Comparison of ENCODE assay signal across 19 mouse cellular contexts in genomic region chr10:91319442-91320112, GRCm38 (mm10).
DNase-seq lines count a peak whose midpoint lies in the region; ATAC-seq and TF ChIP-seq lines count a peak whose summit lies in the region.
"Had no signal": no experiment of that assay in that cellular context is flagged by ENCODE, and none has a peak within 500 bp of the region (broad histone marks: within the 10 kb centered on the region; RNA-seq: fewer than 3 reads in every experiment).

No protein-coding gene starts in this region.

- no peak overlapping the region for H3K9ac ChIP-seq in hindbrain, embryonic 14.5 days
- no peak overlapping the region for H3K9ac ChIP-seq in kidney, postnatal 0 days (ENCODE audit: low read depth, low read length)
- no peak overlapping the region for H3K9ac ChIP-seq in stomach, postnatal 0 days (ENCODE audit: low read length)
- H3K9ac ChIP-seq: limb, embryonic 15.5 days; lung, embryonic 14.5 days; neural tube, embryonic 13.5 days had no signal

- peak; percentile 49; the same call in 1 of the 2 replicates for TF ChIP-seq POLR2A in testis, adult 2 months (IDR thresholded peaks at IDR 0.05; ENCODE audit: control insufficient read depth, low read depth, low read length)

- no peaks in the 10 kb centered on the region for H3K36me3 ChIP-seq in hindbrain, embryonic 10.5 days
- H3K36me3 ChIP-seq in hindbrain, embryonic 14.5 days (replicated peaks; ENCODE audit: control insufficient read depth, insufficient read depth), result no peaks in the 10 kb centered on the region
- no peaks in the 10 kb centered on the region for H3K36me3 ChIP-seq in kidney, postnatal 0 days (ENCODE audit: insufficient read depth, low read length)
- H3K36me3 ChIP-seq in testis, adult 2 months (ENCODE audit: control insufficient read depth, insufficient read depth, low read length), result no peaks in the 10 kb centered on the region
- H3K36me3 ChIP-seq in stomach, postnatal 0 days (ENCODE audit: control insufficient read depth, insufficient read depth, low read length), result no peaks in the 10 kb centered on the region
- H3K36me3 ChIP-seq: limb, embryonic 15.5 days; neural tube, embryonic 13.5 days had no signal

- H3K4me1 ChIP-seq in hindbrain, embryonic 10.5 days (replicated peaks), result peaks cover 15% of the 10 kb centered on the region
- no peaks in the 10 kb centered on the region for H3K4me1 ChIP-seq in hindbrain, embryonic 14.5 days (replicated peaks; ENCODE audit: control insufficient read depth, insufficient read depth, low read length)
- H3K4me1 ChIP-seq in kidney, postnatal 0 days (replicated peaks; ENCODE audit: insufficient read depth, low read length), result no peaks in the 10 kb centered on the region
- no peaks in the 10 kb centered on the region for H3K4me1 ChIP-seq in testis, adult 2 months (ENCODE audit: control insufficient read depth, insufficient read depth, low read length)
- H3K4me1 ChIP-seq in stomach, postnatal 0 days (replicated peaks; ENCODE audit: control insufficient read depth, insufficient read depth), result no peaks in the 10 kb centered on the region
- H3K4me1 ChIP-seq: limb, embryonic 15.5 days; neural tube, embryonic 13.5 days had no signal

- no peak overlapping the region for H3K4me2 ChIP-seq in hindbrain, embryonic 14.5 days (replicated peaks)
- no peak overlapping the region for H3K4me2 ChIP-seq in kidney, postnatal 0 days (ENCODE audit: low read length)
- H3K4me2 ChIP-seq in stomach, postnatal 0 days (replicated peaks; ENCODE audit: low read depth), result no peak overlapping the region
- H3K4me2 ChIP-seq: limb, embryonic 15.5 days; lung, embryonic 14.5 days; neural tube, embryonic 13.5 days had no signal

- no peak overlapping the region for H3K4me3 ChIP-seq in hindbrain, embryonic 10.5 days
- no peak overlapping the region for H3K4me3 ChIP-seq in hindbrain, embryonic 14.5 days (replicated peaks; ENCODE audit: low read length)
- H3K4me3 ChIP-seq in kidney, postnatal 0 days (replicated peaks; ENCODE audit: low read depth, low read length), result no peak overlapping the region
- peak overlapping the region; percentile 69 for H3K4me3 ChIP-seq in testis, adult 2 months (ENCODE audit: control insufficient read depth, low read depth, low read length)
- H3K4me3 ChIP-seq in stomach, postnatal 0 days (ENCODE audit: low read depth, low read length), result no peak overlapping the region
- H3K4me3 ChIP-seq: limb, embryonic 15.5 days; neural tube, embryonic 13.5 days had no signal

- H3K9me3 ChIP-seq in hindbrain, embryonic 10.5 days, result no peaks in the 10 kb centered on the region
- no peaks in the 10 kb centered on the region for H3K9me3 ChIP-seq in hindbrain, embryonic 14.5 days (ENCODE audit: control insufficient read depth, low read length)
- no peaks in the 10 kb centered on the region for H3K9me3 ChIP-seq in kidney, postnatal 0 days (replicated peaks; ENCODE audit: low read length)
- no peaks in the 10 kb centered on the region for H3K9me3 ChIP-seq in stomach, postnatal 0 days (ENCODE audit: control insufficient read depth, low read length)
- H3K9me3 ChIP-seq: limb, embryonic 15.5 days; neural tube, embryonic 13.5 days had no signal

- peak overlapping the region; percentile 47 for H3K27ac ChIP-seq in hindbrain, embryonic 10.5 days
- no peak overlapping the region for H3K27ac ChIP-seq in hindbrain, embryonic 14.5 days
- no peak overlapping the region for H3K27ac ChIP-seq in kidney, postnatal 0 days
- no peak overlapping the region; the same call in 1 of the 2 replicates for H3K27ac ChIP-seq in testis, adult 2 months (ENCODE audit: control insufficient read depth, insufficient read depth, low read depth, low read length)
- no peak overlapping the region for H3K27ac ChIP-seq in stomach, postnatal 0 days (replicated peaks)
- H3K27ac ChIP-seq: limb, embryonic 15.5 days; neural tube, embryonic 13.5 days had no signal

- H3K27me3 ChIP-seq in hindbrain, embryonic 10.5 days (ENCODE audit: insufficient read depth, poor library complexity, severe bottlenecking), result no peaks in the 10 kb centered on the region
- no peaks in the 10 kb centered on the region for H3K27me3 ChIP-seq in hindbrain, embryonic 14.5 days (ENCODE audit: control insufficient read depth, insufficient read depth, low read length)
- no peaks in the 10 kb centered on the region for H3K27me3 ChIP-seq in kidney, postnatal 0 days (ENCODE audit: insufficient read depth, low read length)
- H3K27me3 ChIP-seq in testis, adult 2 months (ENCODE audit: control insufficient read depth, insufficient read depth, low read length), result no peaks in the 10 kb centered on the region
- H3K27me3 ChIP-seq in stomach, postnatal 0 days (ENCODE audit: control insufficient read depth, insufficient read depth, low read length), result no peaks in the 10 kb centered on the region
- H3K27me3 ChIP-seq: limb, embryonic 15.5 days; neural tube, embryonic 13.5 days had no signal

- TF ChIP-seq EP300 in stomach, postnatal 0 days (optimal IDR thresholded peaks at IDR 0.05), result no peak

- TF ChIP-seq CTCF in kidney, postnatal 0 days (IDR thresholded peaks at IDR 0.05; ENCODE audit: low read depth), result no peak
- TF ChIP-seq CTCF in testis, adult 2 months (IDR thresholded peaks at IDR 0.05; ENCODE audit: control insufficient read depth, insufficient read depth, insufficient replicate concordance, low read depth, low read length), result no peak
- TF ChIP-seq CTCF in stomach, postnatal 0 days (IDR thresholded peaks at IDR 0.05; ENCODE audit: low read depth), result no peak

- DNase-seq in hindbrain, embryonic 10.5 days (ENCODE audit: low spot score), result no peak
- DNase-seq in hindbrain, embryonic 14.5 days (ENCODE audit: low spot score), result no peak
- DNase-seq in kidney, postnatal 0 days (ENCODE audit: low spot score), result peak; percentile 33
- DNase-seq in kidney, postnatal 10 days, result no peak
- DNase-seq in testis, postnatal 14 days (ENCODE audit: low spot score), result no peak
- no peak for DNase-seq in stomach, postnatal 0 days (ENCODE audit: low spot score)
- DNase-seq in cerebellum, adult 9-11 months, result no peak
- DNase-seq: adrenal gland, postnatal 25 days; cerebellum, adult 18-20 months; layer of hippocampus, postnatal 36 days; lung, embryonic 14.5 days; right cerebral cortex, postnatal 25 days had no signal

- ATAC-seq in hindbrain, embryonic 14.5 days (ENCODE audit: low FRiP score), result no peak
- ATAC-seq in kidney, postnatal 0 days (replicated peaks; ENCODE audit: low FRiP score, low read depth), result peak; percentile 52
- 0 out of 2 replicates have a peak, but pooled peaks have one; percentile 40 for ATAC-seq in stomach, postnatal 0 days (ENCODE audit: low FRiP score, low TSS enrichment)
- ATAC-seq: activated CD4-positive, CD25-positive, alpha-beta regulatory T cell, adult 4 months; forebrain, embryonic 14.5 days; intestine, postnatal 0 days; Patski had no signal

- WGBS in hindbrain, embryonic 10.5 days, result 84% methylated on average over 10 of the region's 10 CpGs
- WGBS in hindbrain, embryonic 14.5 days, result 92% methylated on average over 10 of the region's 10 CpGs
- WGBS in kidney, postnatal 0 days, result 61% methylated on average over 10 of the region's 10 CpGs
- 79% methylated on average over 10 of the region's 10 CpGs for WGBS in stomach, postnatal 0 days
